Comparison of ENCODE assay signal across 11 mouse cellular contexts in the genomic region with DNA sequence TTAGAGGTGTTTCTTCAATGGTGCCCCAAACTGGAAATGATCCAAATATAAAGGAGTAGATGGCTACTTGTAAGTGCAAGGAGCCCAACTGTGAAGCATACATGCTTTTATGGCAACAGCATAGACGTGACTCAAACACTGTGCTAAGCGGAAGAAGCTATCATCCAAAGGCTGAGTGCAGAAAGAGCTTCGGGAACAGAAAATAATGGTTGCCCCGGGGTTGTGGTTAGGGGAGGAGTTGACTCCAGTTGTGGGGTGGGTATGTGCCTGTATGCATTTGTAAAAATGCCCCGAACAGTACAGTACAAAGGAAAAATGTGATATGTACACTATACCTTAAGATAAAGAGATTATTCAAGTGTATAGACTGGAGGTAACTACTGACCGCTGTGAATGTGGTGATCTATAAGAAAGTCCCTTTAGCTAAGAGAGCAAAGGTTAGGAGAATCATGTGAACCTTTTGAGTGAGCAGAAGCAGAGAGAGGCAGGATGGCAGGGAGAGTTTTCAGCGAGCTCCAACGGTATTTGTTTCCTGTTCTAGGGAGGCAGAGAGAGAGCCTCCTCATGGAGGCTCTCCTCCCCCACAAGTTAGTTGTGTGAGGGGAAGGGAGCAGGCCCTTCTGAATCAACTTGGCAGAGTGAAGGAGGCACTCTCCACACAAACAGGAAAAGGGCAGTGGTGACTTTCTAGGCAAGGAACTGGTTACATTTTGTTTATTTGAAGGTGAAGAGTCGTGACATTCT. TPM values are rescaled to one million over a fixed set of nuclear protein-coding genes. Genes with fewer than 3 reads are reported as not detected.
A peak's percentile ranks its signal among the peaks of the same experiment; 100 is the strongest.
DNase-seq lines count a peak whose midpoint lies in the region; ATAC-seq lines count a peak whose summit lies in the region.
"Had no signal": no experiment of that assay in that cellular context is flagged by ENCODE, and none has a peak within 500 bp of the region (broad histone marks: within the 10 kb centered on the region; RNA-seq: fewer than 3 reads in every experiment).

No protein-coding gene starts in this region.

- H3K36me3 ChIP-seq in liver, embryonic 11.5 days (ENCODE audit: control insufficient read depth, insufficient read depth, low read length), result no peaks in the 10 kb centered on the region
- no peaks in the 10 kb centered on the region for H3K36me3 ChIP-seq in limb, embryonic 12.5 days
- H3K36me3 ChIP-seq: midbrain, embryonic 15.5 days had no signal

- no peak overlapping the region for H3K9ac ChIP-seq in liver, embryonic 11.5 days (ENCODE audit: low read depth, low read length)
- no peak overlapping the region for H3K9ac ChIP-seq in limb, embryonic 12.5 days (replicated peaks)
- H3K9ac ChIP-seq: midbrain, embryonic 15.5 days had no signal

- WGBS in liver, embryonic 11.5 days, result 62% methylated on average over 9 of the region's 9 CpGs
- WGBS in limb, embryonic 12.5 days, result 83% methylated on average over 9 of the region's 9 CpGs

- intact Hi-C loops in heart, postnatal 36 days (cut with DNase I), result no loop called here

- no peak overlapping the region for H3K4me2 ChIP-seq in liver, embryonic 11.5 days
- H3K4me2 ChIP-seq in limb, embryonic 12.5 days, result no peak overlapping the region
- H3K4me2 ChIP-seq: midbrain, embryonic 15.5 days had no signal

- DNase-seq in liver, embryonic 11.5 days (ENCODE audit: low spot score), result no peak
- DNase-seq in liver (no peak), adipocyte (ENCODE audit: low spot score) (peak; percentile 41)
- peak; percentile 52 for DNase-seq in naive thymus-derived CD4-positive, alpha-beta T cell, adult 2 months (ENCODE audit: low read depth)
- no peak for DNase-seq in cerebellum, postnatal 10 days
- no peak for DNase-seq in heart, postnatal 36 days
- DNase-seq in neural tube, embryonic 10.5 days (ENCODE audit: extremely low spot score, low spot score), result no peak
- DNase-seq: heart, adult 11 months had no signal

- peaks cover 5% of the 10 kb centered on the region for H3K4me1 ChIP-seq in liver, embryonic 11.5 days (replicated peaks; ENCODE audit: control insufficient read depth, insufficient read depth, low read length)
- peaks cover 8% of the 10 kb centered on the region; the same call in 1 of the 2 replicates for H3K4me1 ChIP-seq in limb, embryonic 12.5 days (replicated peaks)
- H3K4me1 ChIP-seq: midbrain, embryonic 15.5 days had no signal

- H3K27ac ChIP-seq in liver, embryonic 11.5 days (ENCODE audit: low read depth, low read length), result no peak overlapping the region
- peak overlapping the region; percentile 2; the same call in 1 of the 2 replicates for H3K27ac ChIP-seq in limb, embryonic 12.5 days
- H3K27ac ChIP-seq: midbrain, embryonic 15.5 days had no signal

- H3K27me3 ChIP-seq in liver, embryonic 11.5 days (replicated peaks; ENCODE audit: control insufficient read depth, insufficient read depth, low read length), result no peaks in the 10 kb centered on the region
- no peaks in the 10 kb centered on the region for H3K27me3 ChIP-seq in limb, embryonic 12.5 days
- H3K27me3 ChIP-seq: midbrain, embryonic 15.5 days had no signal

- H3K4me3 ChIP-seq in liver, embryonic 11.5 days (ENCODE audit: low read depth, low read length), result no peak overlapping the region
- no peak overlapping the region for H3K4me3 ChIP-seq in limb, embryonic 12.5 days (replicated peaks)
- H3K4me3 ChIP-seq: midbrain, embryonic 15.5 days had no signal

- peak; percentile 49 for ATAC-seq in liver, embryonic 11.5 days (replicated peaks; ENCODE audit: low FRiP score)
- ATAC-seq in limb, embryonic 12.5 days (ENCODE audit: insufficient number of reproducible peaks, insufficient read depth, low FRiP score, low TSS enrichment, low read depth), result no peak
- ATAC-seq: forebrain, embryonic 16.5 days; midbrain, embryonic 15.5 days had no signal

- H3K9me3 ChIP-seq in liver, embryonic 11.5 days (ENCODE audit: control insufficient read depth, low read length), result no peaks in the 10 kb centered on the region
- H3K9me3 ChIP-seq in limb, embryonic 12.5 days, result no peaks in the 10 kb centered on the region
- H3K9me3 ChIP-seq: midbrain, embryonic 15.5 days had no signal

RNA-seq across cellular contexts. Expression of a gene that starts 23.1 kb away (rescaled TPM):
- 3.7 and 4.8 TPM in 2 replicates for polyA plus RNA-seq in liver, embryonic 11.5 days (2014; fragmentation: Nextera tagmentation; extraction: Ambion mirVana)
- polyA plus RNA-seq in limb, embryonic 12.5 days (2016; fragmentation: Nextera tagmentation; extraction: Ambion mirVana), result 4.8 and 7.2 TPM in 2 replicates
- total RNA-seq in heart, postnatal 36 days (2021), result under 1 TPM in 1 of 2 experiments, not detected in 1; 0.16 TPM

Comparison
In these comparisons a context has a peak if more than half of its experiments do, and no peak if none do; other contexts are left out.
1. DNase-seq: peak in adipocyte (single experiment) and naive thymus-derived CD4-positive, alpha-beta T cell, adult 2 months (single experiment); none in liver, embryonic 11.5 days (single experiment), liver (single experiment), cerebellum, postnatal 10 days (0 of 2), heart, postnatal 36 days (0 of 2) and neural tube, embryonic 10.5 days (single experiment).